Mouse (Mus musculus): ENCODE data around the gene Zdhhc11.

- TF ChIP-seq CTCF (IDR thresholded peaks at IDR 0.05; ENCODE audit: low read depth, low read length) (no peak), GATA1 (IDR thresholded peaks at IDR 0.05; ENCODE audit: borderline replicate concordance, low read length) (no peak), GATA2 (IDR thresholded peaks at IDR 0.05; ENCODE audit: borderline replicate concordance, low read depth, low read length) (no peak)
Observed at GRCm38 (mm10) chr13:73936938-73937320, 26.7 kb upstream of the Zdhhc11 start.
